Mouse (Mus musculus) T-helper 17 cell (primary cell): ENCODE measurements around the gene Rgl1.

Experiments
- in situ Hi-C, 2 experiments: fragments of 300-600 bp; cut with MboI, MseI; formaldehyde crosslinking; loops; 1 replicate in 1 of 2; 2 replicates in 1 of 2; pipeline ENCODE4 v1.15.1; 2025; ENCODE audit warnings: high pct_unique_total_duplicates in 2 of 2

The Rgl1 gene

GRCm38 (mm10) chr1:152591746-152592498 lies 174.2 kb downstream of the Rgl1 start:
- in situ Hi-C loops, result no loop called here

- in situ Hi-C loops, result no loop called here
Observed at GRCm38 (mm10) chr1:152590321-152590720, 175.8 kb downstream of the Rgl1 start.

GRCm38 (mm10) chr1:152589331-152589935 lies 176.7 kb downstream of the Rgl1 start:
- in situ Hi-C loops, result no loop called here

GRCm38 (mm10) chr1:152587431-152587830 lies 178.7 kb downstream of the Rgl1 start:
- in situ Hi-C loops, result no loop called here

GRCm38 (mm10) chr1:152585385-152585984 lies 180.7 kb downstream of the Rgl1 start:
- in situ Hi-C loops, result no loop called here

GRCm38 (mm10) chr1:152584933-152585332 lies 181.2 kb downstream of the Rgl1 start:
- in situ Hi-C loops, result no loop called here

- in situ Hi-C loops, result no loop called here
Observed at GRCm38 (mm10) chr1:152581127-152581905, 184.8 kb downstream of the Rgl1 start.

- in situ Hi-C loops, result no loop called here
Observed at GRCm38 (mm10) chr1:152578944-152579343, 187.2 kb downstream of the Rgl1 start.

- in situ Hi-C loops, result no loop called here
Observed at GRCm38 (mm10) chr1:152578108-152578721, 187.9 kb downstream of the Rgl1 start.

- in situ Hi-C loops, result no loop called here
Observed at GRCm38 (mm10) chr1:152576614-152577144, 189.5 kb downstream of the Rgl1 start.

GRCm38 (mm10) chr1:152575096-152575495 lies 191.1 kb downstream of the Rgl1 start:
- in situ Hi-C loops, result no loop called here

- in situ Hi-C loops, result no loop called here
Observed at GRCm38 (mm10) chr1:152573470-152574059, 192.6 kb downstream of the Rgl1 start.

GRCm38 (mm10) chr1:152572755-152573469 lies 193.2 kb downstream of the Rgl1 start:
- in situ Hi-C loops, result no loop called here

GRCm38 (mm10) chr1:152571340-152571739 lies 194.8 kb downstream of the Rgl1 start:
- in situ Hi-C loops, result no loop called here

- in situ Hi-C loops, result no loop called here
Observed at GRCm38 (mm10) chr1:152570681-152571080, 195.5 kb downstream of the Rgl1 start.

GRCm38 (mm10) chr1:152563282-152563681 lies 202.9 kb downstream of the Rgl1 start:
- in situ Hi-C loops, result no loop called here

GRCm38 (mm10) chr1:152562877-152563276 lies 203.3 kb downstream of the Rgl1 start:
- in situ Hi-C loops, result no loop called here

GRCm38 (mm10) chr1:152560477-152560876 lies 205.7 kb downstream of the Rgl1 start:
- in situ Hi-C loops, result no loop called here

GRCm38 (mm10) chr1:152556576-152557281 lies 209.4 kb downstream of the Rgl1 start:
- in situ Hi-C loops, result no loop called here
